Mouse (Mus musculus) kidney, adult 2 months (tissue): ENCODE results near the gene H2-Ke6. TPM values are rescaled to one million over a fixed set of nuclear protein-coding genes. Genes with fewer than 3 reads are reported as not detected.

Experiments used
- DNase-seq: peaks from one replicate; pipeline ENCODE4 v3.0.0; 2021
- H3K27ac ChIP-seq: fragments of 200-500 bp; 2 replicates; pipeline ENCODE4 v1.5.1; 2012; ENCODE audit warnings: low read depth, low read length, control low read depth, inconsistent platforms; ENCODE audit not compliant: insufficient read depth
- H3K27me3 ChIP-seq: fragments of 200-500 bp; replicated peaks from 2 replicates; pipeline ENCODE4 v1.6.1; 2012; ENCODE audit warnings: mild to moderate bottlenecking, moderate library complexity, low read length, inconsistent platforms; ENCODE audit not compliant: control insufficient read depth, insufficient read depth
- H3K36me3 ChIP-seq: fragments of 200-500 bp; 2 replicates; pipeline ENCODE4 v1.6.1; 2012; ENCODE audit warnings: mild to moderate bottlenecking, moderate library complexity, low read length, inconsistent platforms; ENCODE audit not compliant: control insufficient read depth, insufficient read depth
- H3K4me1 ChIP-seq: fragments of 200-500 bp; 2 replicates; pipeline ENCODE4 v1.6.1; 2011; ENCODE audit warnings: low read length; ENCODE audit not compliant: control insufficient read depth, insufficient read depth
- H3K4me3 ChIP-seq: fragments of 200-500 bp; 2 replicates; pipeline ENCODE4 v1.5.1; 2011; ENCODE audit warnings: mild to moderate bottlenecking, low read depth, low read length, control low read depth; ENCODE audit not compliant: insufficient read depth
- CTCF ChIP-seq: fragments of 200-500 bp; conservative IDR thresholded peaks from 2 replicates; pipeline ENCODE4 v1.5.1; 2011; ENCODE audit warnings: low read depth, mild to moderate bottlenecking, control low read depth, low read length, moderate library complexity, mixed read lengths; ENCODE audit not compliant: insufficient read depth, insufficient read length
- POLR2A ChIP-seq: fragments of 200-500 bp; IDR thresholded peaks from one replicate; pipeline ENCODE4 v1.6.1; 2011; ENCODE audit warnings: low read depth, low read length, control low read depth
- WGBS: fragments of 180-500 bp; shearing (Covaris S2); methylation state at CpG from one replicate; pipeline ENCODE4 v1.1.7; 2018; 5-methylcytosine and 5-hydroxymethylcytosine counted together
- polyA plus RNA-seq: library from polyadenylated mRNA; depleted of rRNA; stranded (reverse); fragments of >200 nt; gene quantifications from 2 replicates; pipeline ENCODE4 v1.2.3, GENCODE M21; 2012

Gene H2-Ke6
- polyA plus RNA-seq, 1 experiment = 165 TPM

DNA sequence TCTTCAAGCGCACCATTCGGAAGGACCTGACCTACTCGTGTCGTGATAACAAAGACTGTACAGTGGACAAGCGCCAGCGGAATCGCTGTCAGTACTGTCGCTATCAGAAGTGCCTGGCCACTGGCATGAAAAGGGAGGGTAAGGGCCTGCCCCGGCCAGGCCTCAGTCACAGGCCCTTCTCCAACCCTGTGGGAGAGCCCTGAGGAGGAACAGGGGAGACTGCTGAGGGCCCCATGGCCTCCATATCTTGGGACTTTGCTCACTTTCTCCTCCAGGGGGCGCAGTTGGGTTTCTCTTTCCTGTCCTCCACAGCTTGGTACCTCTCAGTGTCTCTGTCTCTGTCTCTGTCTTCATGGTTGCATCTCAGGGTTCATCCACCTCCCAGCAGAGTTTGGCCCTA, 6.2 kb upstream of the H2-Ke6 start:
- peaks cover 2% of the 10 kb centered on the region; the same call in 1 of the 2 replicates for H3K36me3 ChIP-seq
- H3K4me3 ChIP-seq = no peak overlapping the region
- TF ChIP-seq CTCF (peak; percentile 66), POLR2A (no peak)
- peak; percentile 68 for DNase-seq
- H3K4me1 ChIP-seq = peaks cover 16% of the 10 kb centered on the region
- no peaks in the 10 kb centered on the region for H3K27me3 ChIP-seq
- 81% methylated on average over 10 of the region's 10 CpGs for WGBS
- H3K27ac ChIP-seq = no peak overlapping the region

GRCm38 (mm10) chr17:34033441-34033840, 5.6 kb upstream of the H2-Ke6 start:
- TF ChIP-seq POLR2A = no peak
- Histone ChIP-seq H3K36me3 (peaks cover 2% of the 10 kb centered on the region; the same call in 1 of the 2 replicates), H3K27ac (no peak overlapping the region), H3K27me3 (no peaks in the 10 kb centered on the region), H3K4me3 (no peak overlapping the region), H3K4me1 (peaks cover 16% of the 10 kb centered on the region)
- no peak for DNase-seq
- 91% methylated on average over 9 of the region's 9 CpGs for WGBS

- DNase-seq = peak; percentile 11
- Histone ChIP-seq H3K27ac (peak overlapping the region; percentile 78; the same call in 1 of the 2 replicates), H3K4me3 (peak overlapping the region; percentile 84), H3K27me3 (no peaks in the 10 kb centered on the region), H3K36me3 (peaks cover 2% of the 10 kb centered on the region; the same call in 1 of the 2 replicates), H3K4me1 (peaks cover 16% of the 10 kb centered on the region)
- no peak for TF ChIP-seq POLR2A
- TF ChIP-seq CTCF = no peak
- WGBS = 29% methylated on average over 9 of the region's 9 CpGs
Measured at GRCm38 (mm10) chr17:34032806-34033205, 4.9 kb upstream of the H2-Ke6 start.

GRCm38 (mm10) chr17:34032174-34032632, 4.3 kb upstream of the H2-Ke6 start:
- peak overlapping the region; percentile 84 for H3K4me3 ChIP-seq
- TF ChIP-seq CTCF (no peak), POLR2A (no peak)
- no peaks in the 10 kb centered on the region for H3K36me3 ChIP-seq
- peaks cover 19% of the 10 kb centered on the region for H3K4me1 ChIP-seq
- H3K27me3 ChIP-seq = no peaks in the 10 kb centered on the region
- WGBS = under 1% methylated on average over 47 of the region's 48 CpGs
- peak; percentile 79 for DNase-seq
- peak overlapping the region; percentile 86 for H3K27ac ChIP-seq

- no peaks in the 10 kb centered on the region for H3K36me3 ChIP-seq
- under 1% methylated on average over 86 of the region's 88 CpGs for WGBS
- TF ChIP-seq POLR2A (no peak), CTCF (no peak)
Measured at GRCm38 (mm10) chr17:34031465-34032173, 3.8 kb upstream of the H2-Ke6 start, which contains the start of the genes Slc39a7 and Rxrb. Slc39a7 (minus strand) TSS chr17:34031682. Rxrb (plus strand) TSS chr17:34031812.

GRCm38 (mm10) chr17:34030861-34031326, 3.0 kb upstream of the H2-Ke6 start:
- WGBS = 1% methylated on average over 20 of the region's 20 CpGs
- no peak for DNase-seq
- H3K4me3 ChIP-seq = peak overlapping the region; percentile 88
- H3K27me3 ChIP-seq = no peaks in the 10 kb centered on the region
- peaks cover 25% of the 10 kb centered on the region for H3K4me1 ChIP-seq
- no peaks in the 10 kb centered on the region for H3K36me3 ChIP-seq
- TF ChIP-seq CTCF (no peak), POLR2A (no peak)
- peak overlapping the region; percentile 68 for H3K27ac ChIP-seq

More at GRCm38 (mm10) chr17:34031465-34032173, 3.8 kb upstream of the H2-Ke6 start, which contains the start of the genes Slc39a7 and Rxrb:
- H3K27me3 ChIP-seq = no peaks in the 10 kb centered on the region
- peak within 1 kb of the TSS; percentile 86 for H3K27ac ChIP-seq
- DNase-seq = peak; percentile 98
- peak within 1 kb of the TSS; percentile 88 for H3K4me3 ChIP-seq
- H3K4me1 ChIP-seq = peaks cover 25% of the 10 kb centered on the region

- Histone ChIP-seq H3K4me1 (peaks cover 25% of the 10 kb centered on the region), H3K27ac (no peak overlapping the region), H3K4me3 (peak overlapping the region; percentile 88), H3K36me3 (no peaks in the 10 kb centered on the region), H3K27me3 (no peaks in the 10 kb centered on the region)
- TF ChIP-seq CTCF (no peak), POLR2A (no peak)
- 56% methylated on average over 21 of the region's 21 CpGs for WGBS
- DNase-seq = no peak
Measured at GRCm38 (mm10) chr17:34029890-34030595, 2.2 kb upstream of the H2-Ke6 start.
